Mouse (Mus musculus): Measurements from ENCODE around the gene Nf2. TPM values are rescaled to one million over a fixed set of nuclear protein-coding genes. Genes with fewer than 3 reads are reported as not detected.

Gene Nf2
- total RNA-seq, 2 experiments from 2014 or later = 35.2 to 40.9 TPM

DNA sequence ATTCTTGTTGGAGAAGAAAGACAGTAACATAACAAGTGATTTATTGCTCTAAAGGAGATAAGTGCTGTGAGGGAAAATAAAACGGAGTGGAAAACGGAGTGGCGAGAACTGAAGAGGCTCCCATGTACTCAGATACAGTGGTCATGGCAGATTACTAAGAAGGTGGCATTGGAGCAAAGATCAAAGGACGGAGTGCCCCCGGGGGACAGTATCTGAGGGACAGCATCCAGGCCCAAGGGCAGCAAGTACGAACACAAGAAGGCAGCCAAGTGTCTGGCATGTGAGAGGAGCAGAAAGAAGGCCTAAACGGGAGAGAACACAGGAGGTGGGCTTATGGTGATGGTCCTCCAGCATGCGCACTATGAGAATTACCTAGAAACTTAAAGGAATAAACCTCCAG is 127.6 kb downstream of the Nf2 start:
- DNase-seq = no peak
- intact Hi-C loops (cut with DNase I; ENCODE audit: low total_unique reads) = no loop called here

DNA sequence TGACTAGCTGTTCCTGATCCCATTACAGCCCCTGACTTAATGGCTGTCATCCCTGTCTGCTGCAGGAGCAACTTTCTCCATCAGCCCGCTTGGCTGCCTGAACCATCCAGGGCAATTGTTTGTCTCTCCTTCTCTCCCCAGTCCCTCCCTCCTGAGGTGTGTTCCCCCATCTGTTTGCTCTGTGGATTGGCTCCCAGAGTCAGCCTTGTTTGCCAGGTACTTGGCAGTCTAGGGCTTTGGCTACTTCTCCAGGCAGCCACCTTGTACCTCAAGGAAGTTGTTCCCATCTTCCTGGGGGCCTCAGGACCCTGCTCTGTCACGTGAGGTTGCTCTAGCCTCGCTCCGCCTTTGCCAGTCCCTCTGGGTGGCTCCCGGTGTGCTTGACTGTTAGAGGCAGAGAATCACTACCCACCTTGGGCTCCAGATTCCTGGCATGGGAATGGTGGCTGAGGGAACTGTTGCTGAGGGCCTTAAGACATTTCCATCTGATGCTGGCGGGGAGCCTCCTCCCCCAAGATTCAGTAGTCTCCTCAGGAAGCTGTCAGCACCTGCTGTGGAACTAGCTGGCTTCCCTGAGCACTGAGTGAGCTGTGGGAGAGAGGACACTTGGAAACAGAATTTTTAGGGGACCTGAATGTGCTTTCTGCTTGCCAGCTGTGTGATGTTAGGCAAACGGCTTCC is 128.3 kb downstream of the Nf2 start:
- no peak for DNase-seq
- intact Hi-C loops (cut with DNase I; ENCODE audit: low total_unique reads) = no loop called here

DNA sequence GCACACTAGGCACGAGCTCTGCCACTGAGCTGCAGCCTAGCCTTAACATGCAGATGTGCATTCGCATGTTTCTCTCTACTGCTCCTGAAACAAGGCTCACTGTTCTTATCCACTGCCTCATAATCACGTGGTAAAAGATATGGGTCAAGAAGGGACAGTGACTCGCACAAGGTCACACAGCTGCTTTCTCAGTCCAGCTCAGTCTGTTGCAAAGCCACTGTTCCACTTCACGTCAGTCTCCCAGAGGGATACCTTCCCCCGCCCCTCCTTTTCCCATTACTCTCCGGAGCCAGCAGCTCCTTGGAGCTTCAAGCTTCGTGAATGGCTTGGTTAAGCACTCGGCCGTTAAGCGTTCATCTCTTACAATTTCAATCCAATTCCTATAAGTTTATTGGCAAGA is 128.9 kb downstream of the Nf2 start:
- no peak for DNase-seq
- intact Hi-C loops (cut with DNase I; ENCODE audit: low total_unique reads) = no loop called here

DNA sequence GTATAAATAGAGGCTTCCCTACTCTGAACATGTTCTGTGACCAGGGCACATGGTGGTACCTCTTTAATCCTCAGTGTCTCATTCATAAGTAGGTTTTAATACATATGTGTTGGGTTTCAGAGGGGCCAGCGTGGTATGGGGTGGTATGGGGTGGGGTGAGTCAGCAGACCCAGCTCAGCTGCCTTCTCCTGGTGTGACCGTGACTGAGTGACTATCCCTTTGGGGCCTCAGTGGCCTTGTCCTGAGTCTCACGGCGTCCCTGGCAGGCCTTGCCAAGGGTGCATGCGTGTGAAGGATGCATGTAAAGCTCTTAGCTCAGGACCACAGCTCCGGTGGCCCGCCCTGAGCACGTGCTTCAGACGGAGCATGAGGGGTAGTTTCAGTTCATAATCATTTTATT is 129.4 kb downstream of the Nf2 start:
- intact Hi-C loops (cut with DNase I; ENCODE audit: low total_unique reads) = no loop called here
- DNase-seq = no peak

DNA sequence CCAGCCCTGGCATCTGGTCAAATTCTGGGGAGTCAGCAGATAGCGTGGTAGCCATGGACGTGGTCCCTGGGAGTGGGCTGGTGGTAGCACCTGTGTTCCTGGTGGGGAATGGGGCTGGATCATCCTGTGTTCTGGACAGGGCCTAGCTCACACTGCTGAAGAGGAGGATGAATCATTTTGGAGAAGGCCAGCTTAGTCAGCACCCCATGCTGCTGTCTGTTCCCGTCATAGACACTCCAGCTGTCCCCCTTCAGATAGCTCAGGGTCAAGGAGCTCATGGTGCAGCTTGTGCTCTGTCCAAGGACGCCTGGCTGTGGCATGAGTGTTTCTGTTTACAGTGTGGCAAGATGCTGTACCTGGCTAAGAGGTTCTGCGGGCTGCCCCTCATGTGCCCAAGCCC is 130.8 kb downstream of the Nf2 start:
- intact Hi-C loops (cut with DNase I; ENCODE audit: low total_unique reads) = no loop called here

DNA sequence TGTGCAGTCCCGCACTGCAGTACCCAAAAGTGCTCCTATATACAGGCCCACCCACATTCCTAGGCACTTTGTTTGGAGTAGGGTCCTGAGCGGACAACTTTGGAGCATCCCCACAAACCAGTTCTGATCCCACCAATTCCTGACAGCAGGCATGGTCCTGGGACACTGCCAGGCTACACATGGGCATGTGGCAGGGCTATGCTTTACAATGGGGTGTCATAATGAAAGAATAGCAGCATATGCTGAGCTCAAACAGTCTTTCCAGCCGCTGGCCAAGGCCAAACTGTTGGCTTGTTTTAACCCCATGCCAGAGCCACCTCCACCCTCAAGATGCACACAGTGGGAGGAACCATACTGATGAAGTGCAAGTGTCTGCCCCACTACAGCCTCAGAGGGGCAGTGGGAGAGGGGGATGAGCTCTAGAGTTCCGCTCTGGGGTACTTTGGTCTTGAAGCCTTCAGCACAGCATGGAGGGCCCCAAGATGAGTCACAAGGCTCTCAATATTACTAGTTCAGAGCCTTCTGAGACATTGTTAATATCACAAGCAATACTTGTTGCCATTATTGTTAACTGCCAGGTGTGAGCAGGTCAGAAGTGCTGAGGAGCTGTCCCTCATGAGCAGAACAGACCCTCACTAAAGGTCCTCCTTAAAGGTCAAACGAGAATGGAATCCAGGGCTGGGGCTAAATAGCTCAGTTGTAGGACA is 132.7 kb downstream of the Nf2 start:
- no peak for DNase-seq
- intact Hi-C loops (cut with DNase I; ENCODE audit: low total_unique reads) = no loop called here

More for the DNA sequence above, 130.8 kb downstream of the Nf2 start:
- DNase-seq = no peak

Small RNA genes within 50 kb of the gene (microRNA-seq; reads per million reads assigned to microRNA genes)
- 0 reads per million in 2 experiments for gene Mir6918

Other genes with a start within 250 kb of the Nf2 start
- not detected for gene Gm11032, start 229.5 kb downstream of the Nf2 start, total RNA-seq (2021)
- gene Ascc2, start 211.8 kb downstream of the Nf2 start, total RNA-seq (2021) = 10 to 100 TPM; 13.1 to 13.7 TPM
- 100 to 1,000 TPM; 851 to 959 TPM for gene Uqcr10, start 145.2 kb downstream of the Nf2 start, total RNA-seq (2021)
- gene Zmat5, start 144.9 kb downstream of the Nf2 start, total RNA-seq (2021) = 10 to 100 TPM; 14.8 to 15.1 TPM
- gene Cabp7, start 102.8 kb downstream of the Nf2 start, total RNA-seq (2021) = under 1 TPM; 0.66 to 0.69 TPM
- gene Nipsnap1, start 24.4 kb upstream of the Nf2 start, total RNA-seq (2021) = under 1 TPM; 0.84 to 0.90 TPM
- gene Thoc5, start 45.8 kb upstream of the Nf2 start, total RNA-seq (2021) = 10 to 100 TPM; 11.4 to 13.0 TPM
- under 1 TPM; 0.13 to 0.21 TPM for gene Nefh, start 98.5 kb upstream of the Nf2 start, total RNA-seq (2021)
- gene Ap1b1, start 137.3 kb upstream of the Nf2 start, total RNA-seq (2021) = 10 to 100 TPM; 31.6 to 41.1 TPM
- gene Rasl10a, start 208.6 kb upstream of the Nf2 start, total RNA-seq (2021) = under 1 TPM in 1 of 2 experiments, not detected in 1; 0.25 TPM
- 10 to 100 TPM in 1 of 2 experiments, 1 to 10 TPM in 1; 8.4 to 12.0 TPM for gene Gas2l1, start 215.8 kb upstream of the Nf2 start, total RNA-seq (2021)
- gene Rhbdd3, start 249.4 kb upstream of the Nf2 start, total RNA-seq (2021) = 10 to 100 TPM; 17.8 to 20.2 TPM
- 10 to 100 TPM; 87.0 to 90.4 TPM for gene Ewsr1, start 249.7 kb upstream of the Nf2 start, total RNA-seq (2021)

All from gastrocnemius, postnatal 14 days (tissue).